Mouse (Mus musculus) gastrocnemius, adult 2 months (tissue): ENCODE measurements around the gene Zkscan6. TPM values are rescaled to one million over a fixed set of nuclear protein-coding genes. Genes with fewer than 3 reads are reported as not detected.

Source experiments
- DNase-seq: peaks from one replicate; pipeline ENCODE4 v3.0.0; 2022
- H3K27ac ChIP-seq: fragments of 200-600 bp; 2 replicates; pipeline ENCODE4 v1.8.1; 2022; ENCODE audit warnings: mild to moderate bottlenecking
- H3K4me3 ChIP-seq: fragments of 200-600 bp; 2 replicates; pipeline ENCODE4 v1.8.1; 2022; ENCODE audit warnings: mild to moderate bottlenecking, moderate library complexity
- CTCF ChIP-seq: fragments of 200-600 bp; IDR thresholded peaks from 2 replicates; pipeline ENCODE4 v1.8.1; 2022; ENCODE audit warnings: antibody characterized with exemption, mild to moderate bottlenecking, moderate library complexity
- intact Hi-C: fragments of 180-260 bp; cut with DNase I; formaldehyde crosslinking; loops from one replicate; pipeline ENCODE4 v1.15.1; 2025
- total RNA-seq, 2 experiments: library from RNA; stranded (reverse); gene quantifications; 2 replicates each; pipeline ENCODE4 v1.2.3; 2021

The Zkscan6 gene
- total RNA-seq, 2 experiments from 2014 or later = 2.5 to 2.7 TPM

DNA sequence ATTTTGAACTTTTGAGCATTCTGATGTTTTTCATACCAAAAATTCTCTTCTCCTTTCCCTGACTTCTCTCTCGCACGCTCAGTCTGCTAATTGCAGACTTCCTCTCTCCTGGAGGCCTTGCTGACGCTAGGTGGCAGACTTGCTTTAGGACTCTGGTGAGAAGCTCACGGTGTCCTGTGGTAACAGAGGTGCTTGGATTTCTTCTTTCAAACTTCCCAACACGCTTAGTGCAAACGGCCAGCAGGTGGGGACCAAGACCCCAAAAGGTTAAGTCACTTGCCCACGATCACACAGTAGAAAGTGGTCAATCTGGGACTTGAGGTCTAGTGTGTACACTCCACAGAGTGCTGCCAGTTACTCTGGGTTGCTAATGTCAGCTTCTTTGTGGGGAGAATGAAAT, 13.9 kb downstream of the Zkscan6 start:
- Histone ChIP-seq H3K27ac (no peak overlapping the region), H3K4me3 (no peak overlapping the region)
- intact Hi-C loops = no loop called here
- DNase-seq = peak; percentile 66
- TF ChIP-seq CTCF = peak; percentile 82

DNA sequence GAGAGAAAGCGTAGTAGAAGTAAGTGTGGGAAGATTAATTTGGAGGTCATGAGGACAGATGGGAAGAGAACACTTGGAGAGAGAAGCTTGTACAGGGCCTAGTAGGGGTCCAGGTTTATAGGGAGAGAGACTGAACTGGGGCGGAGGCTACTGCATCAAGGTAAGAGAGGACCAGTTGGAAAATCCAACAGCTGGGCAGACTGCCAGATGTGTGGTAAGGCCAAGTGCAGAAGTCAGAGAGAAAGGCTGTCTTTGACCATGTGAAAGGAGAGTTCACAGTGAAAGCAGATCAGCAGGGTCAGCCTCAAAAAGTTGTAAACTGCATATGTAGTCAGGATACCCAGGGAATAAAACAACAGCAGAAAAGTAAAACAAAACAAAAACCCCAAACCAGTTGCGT, 17.6 kb downstream of the Zkscan6 start:
- TF ChIP-seq CTCF = no peak
- no peak for DNase-seq
- Histone ChIP-seq H3K4me3 (no peak overlapping the region), H3K27ac (no peak overlapping the region)
- intact Hi-C loops = no loop called here

DNA sequence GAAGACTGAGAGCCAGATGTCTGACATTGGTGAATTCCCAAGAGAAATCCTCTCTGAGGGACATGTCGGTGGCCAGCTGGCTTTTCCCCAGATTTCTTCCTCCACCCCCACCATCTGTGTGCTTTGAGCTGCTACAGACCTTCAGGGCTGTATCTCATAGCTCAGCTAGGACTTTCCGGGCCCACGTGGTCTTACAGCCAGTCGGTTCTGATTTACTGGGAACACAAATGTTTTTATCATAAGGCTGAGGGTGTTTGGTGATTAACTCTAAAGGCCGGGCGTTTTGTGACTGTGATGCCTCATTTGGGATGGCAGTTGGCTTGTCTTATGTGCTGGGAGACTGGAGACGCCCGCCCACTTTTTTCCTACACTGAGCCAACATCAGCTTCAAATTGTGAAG, 32.0 kb downstream of the Zkscan6 start:
- Histone ChIP-seq H3K27ac (no peak overlapping the region), H3K4me3 (no peak overlapping the region)
- TF ChIP-seq CTCF = no peak
- no peak for DNase-seq
- intact Hi-C loops = no loop called here

DNA sequence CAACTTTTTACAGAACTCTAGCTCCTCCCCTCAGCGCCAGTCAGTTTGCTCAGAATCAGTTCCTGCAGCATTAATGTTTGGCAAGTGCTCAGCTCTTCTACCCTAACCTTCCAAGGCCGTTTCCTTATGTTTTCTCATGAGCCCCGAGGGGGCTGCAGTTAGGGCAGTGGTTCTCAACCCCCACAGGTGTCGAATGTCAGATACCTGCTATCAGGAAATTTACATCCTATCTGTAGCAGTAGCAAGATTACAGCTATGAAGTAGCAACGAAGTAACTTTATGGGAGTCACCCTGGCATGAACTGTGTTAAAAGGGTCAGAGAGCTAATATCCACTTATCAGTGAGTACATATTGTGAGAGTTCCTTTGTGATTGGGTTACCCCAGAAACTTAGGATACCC, 39.5 kb downstream of the Zkscan6 start:
- DNase-seq = no peak
- Histone ChIP-seq H3K27ac (no peak overlapping the region), H3K4me3 (no peak overlapping the region)
- intact Hi-C loops = no loop called here
- TF ChIP-seq CTCF = no peak

DNA sequence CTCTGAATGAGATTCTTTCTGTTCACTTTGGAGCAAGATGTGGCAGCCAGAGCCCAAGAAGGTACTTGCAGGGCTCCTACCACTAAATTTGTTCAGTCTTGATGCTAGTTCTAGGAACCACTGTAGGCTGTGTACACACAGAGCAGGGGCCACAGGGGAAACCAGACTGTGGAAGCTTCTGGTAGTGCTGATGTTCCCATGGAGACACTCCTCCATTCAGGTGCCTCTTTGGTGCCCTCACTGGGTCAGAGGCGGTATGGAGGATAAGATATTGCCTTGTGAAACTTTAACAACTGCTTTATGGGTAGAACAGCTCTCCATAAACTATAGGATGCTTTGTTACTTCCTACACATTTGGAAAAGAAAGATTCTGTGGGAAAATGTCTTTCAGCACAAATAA, 45.1 kb downstream of the Zkscan6 start:
- no peak overlapping the region for H3K4me3 ChIP-seq
- no peak overlapping the region for H3K27ac ChIP-seq
- no peak for DNase-seq
- TF ChIP-seq CTCF = peak; percentile 31; the same call in 1 of the 2 replicates
- intact Hi-C loops = no loop called here

DNA sequence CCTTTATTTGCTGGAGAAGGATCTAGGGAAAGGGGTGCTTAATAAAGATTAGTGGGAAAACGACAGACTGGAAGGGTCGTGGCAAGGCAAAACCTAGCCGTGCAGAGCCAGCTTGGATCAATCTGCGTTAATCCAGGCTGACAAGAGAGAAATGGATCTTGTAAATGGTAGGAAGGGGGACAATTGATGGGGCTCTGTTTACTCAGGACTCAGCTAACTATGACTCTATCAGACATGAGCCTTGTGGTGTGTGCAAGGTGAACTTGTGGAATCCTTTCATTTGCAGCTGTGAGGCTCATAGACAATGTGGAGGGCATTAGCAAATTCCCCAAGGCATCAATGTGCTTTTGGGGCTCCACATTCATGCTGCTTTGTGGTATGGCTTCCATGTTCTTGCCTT, 54.5 kb downstream of the Zkscan6 start:
- H3K27ac ChIP-seq = no peak overlapping the region
- H3K4me3 ChIP-seq = no peak overlapping the region
- no peak for TF ChIP-seq CTCF
- no peak for DNase-seq
- intact Hi-C loops = no loop called here

DNA sequence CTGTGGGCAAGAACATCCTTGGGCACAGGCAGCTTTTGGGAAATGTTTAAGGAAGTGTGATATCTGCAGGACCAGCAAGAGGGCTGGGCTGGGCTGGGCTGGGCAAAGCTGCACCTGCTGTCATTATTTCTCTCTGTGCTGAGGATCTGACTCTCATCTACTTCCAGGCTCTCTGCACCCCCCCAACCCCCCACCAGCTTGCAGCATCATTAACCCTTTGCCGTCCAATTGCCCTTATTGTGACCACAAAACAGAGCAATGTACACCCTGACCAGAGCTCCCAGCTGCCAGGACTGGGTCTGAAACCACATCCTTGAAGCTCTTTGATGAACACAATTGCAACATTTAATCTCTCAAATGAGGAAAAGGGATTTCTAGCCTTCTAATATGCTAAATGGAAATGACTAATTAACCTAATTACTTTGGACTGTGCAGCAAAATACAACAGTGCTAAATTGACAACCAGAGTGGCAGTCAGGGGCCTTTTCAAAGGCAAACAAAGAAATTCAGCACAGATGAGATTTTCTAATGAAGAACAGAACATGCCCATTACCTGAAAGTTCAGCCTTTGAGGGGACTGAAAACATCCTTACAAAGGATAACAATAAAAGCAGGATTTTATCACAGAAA, 70.3 kb downstream of the Zkscan6 start:
- DNase-seq = no peak
- TF ChIP-seq CTCF = no peak
- intact Hi-C loops = no loop called here
- no peak overlapping the region for H3K27ac ChIP-seq
- no peak overlapping the region for H3K4me3 ChIP-seq

Other genes with a start within 250 kb of the Zkscan6 start
- gene Map2k4, start 18.9 kb upstream of the Zkscan6 start, total RNA-seq = 10 to 100 TPM; 61.3 to 77.9 TPM